Mouse (Mus musculus) neural tube, embryonic 10.5 days (tissue): ENCODE results near the gene Suox.
"Not testable (repeated sequence)": the region's sequence is repeated elsewhere in the genome, so short reads cannot be mapped to it uniquely, and the experiment has no call there.

Experiments
- DNase-seq: peaks from one replicate; pipeline ENCODE4 v3.0.0-alpha.2; 2017; ENCODE audit warnings: low spot score; ENCODE audit errors: extremely low spot score

The Suox gene

GRCm38 (mm10) chr10:128673763-128674468, at the start of gene Suox:
Suox (minus strand) TSS chr10:128674073.
- DNase-seq = peak; percentile 93

- no peak for DNase-seq
Observed at GRCm38 (mm10) chr10:128715559-128716537, 42.0 kb upstream of the Suox start.

GRCm38 (mm10) chr10:128711318-128711717, 37.4 kb upstream of the Suox start:
- not testable (repeated sequence) for DNase-seq

- DNase-seq = no peak
Observed at GRCm38 (mm10) chr10:128705317-128705693, 31.4 kb upstream of the Suox start.

- DNase-seq = peak; percentile 94
Observed at GRCm38 (mm10) chr10:128704491-128705316, 30.8 kb upstream of the Suox start, which contains the start of gene Cdk2. Cdk2 (minus strand) TSS chr10:128705031.

- DNase-seq = no peak
Observed at GRCm38 (mm10) chr10:128703895-128704294, 30.0 kb upstream of the Suox start, which contains the start of gene Pmel. Pmel (plus strand) TSS chr10:128704195.

GRCm38 (mm10) chr10:128702328-128703007, 28.6 kb upstream of the Suox start:
- no peak for DNase-seq

GRCm38 (mm10) chr10:128700712-128701111, 26.8 kb upstream of the Suox start:
- no peak for DNase-seq

- DNase-seq = no peak
Observed at GRCm38 (mm10) chr10:128699611-128700010, 25.7 kb upstream of the Suox start.

- DNase-seq = no peak
Observed at GRCm38 (mm10) chr10:128699006-128699405, 25.1 kb upstream of the Suox start.

GRCm38 (mm10) chr10:128697072-128697725, 23.3 kb upstream of the Suox start:
- DNase-seq = no peak

GRCm38 (mm10) chr10:128695992-128696807, 22.3 kb upstream of the Suox start, which contains the start of gene Rab5b:
Rab5b (minus strand) TSS chr10:128696264.
- peak; percentile 98 for DNase-seq

GRCm38 (mm10) chr10:128695411-128695991, 21.6 kb upstream of the Suox start:
- DNase-seq = no peak

GRCm38 (mm10) chr10:128674469-128675008, 666 bp upstream of the Suox start:
- no peak for DNase-seq

GRCm38 (mm10) chr10:128671148-128671547, 2.7 kb downstream of the Suox start:
- no peak for DNase-seq

- peak; percentile 65 for DNase-seq
Observed at GRCm38 (mm10) chr10:128668790-128669672, 4.8 kb downstream of the Suox start.

GRCm38 (mm10) chr10:128665806-128666205, 8.1 kb downstream of the Suox start:
- DNase-seq = no peak
